Mouse (Mus musculus) ES-Bruce4 (cell line): Measurements from ENCODE around the gene Bod1.

ENCODE experiments used
- CTCF ChIP-seq: IDR thresholded peaks from one replicate; pipeline ENCODE4 v1.8.1; 2011; ENCODE audit warnings: low read depth, low read length
- EP300 ChIP-seq: IDR thresholded peaks from 2 replicates; pipeline ENCODE4 v1.6.1; 2011; ENCODE audit warnings: low read depth, low read length; ENCODE audit not compliant: insufficient read depth

DNA sequence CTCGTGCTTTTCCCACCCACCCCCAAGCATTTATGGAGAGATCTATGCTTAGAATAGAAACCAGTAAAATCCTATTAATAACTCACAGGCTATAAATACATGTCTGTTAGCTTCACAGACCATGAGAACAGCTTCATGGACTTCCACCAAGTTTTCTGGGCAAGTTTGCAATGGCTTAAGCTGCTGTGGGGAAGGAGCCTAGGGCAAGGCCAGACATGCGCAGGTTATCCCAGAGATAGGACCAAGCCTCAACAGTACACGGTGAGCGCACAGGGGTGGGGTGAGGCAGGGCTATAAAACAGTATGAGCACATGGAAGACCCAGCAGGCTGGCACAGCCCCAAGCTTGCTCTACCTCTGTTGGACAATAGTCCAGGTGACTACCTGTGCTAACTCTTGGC, 8.2 kb downstream of the Bod1 start:
- TF ChIP-seq CTCF (no peak), EP300 (no peak)
